Mouse (Mus musculus) left cerebral cortex, adult 2 months (tissue): ENCODE data around the gene Kdelr3. TPM values are rescaled to one million over a fixed set of nuclear protein-coding genes. Genes with fewer than 3 reads are reported as not detected.

Source experiments
- DNase-seq, 2 experiments: peaks; one replicate each; pipeline ENCODE4 v3.0.0; 2021 to 2022; ENCODE audit warnings: low spot score in 2 of 2, mixed read lengths in 1 of 2; ENCODE audit errors: extremely low spot score in 1 of 2
- H3K27ac ChIP-seq: fragments of 200-600 bp; 2 replicates; pipeline ENCODE4 v1.8.1; 2022
- H3K4me3 ChIP-seq: fragments of 200-600 bp; 2 replicates; pipeline ENCODE4 v1.8.1; 2022
- CTCF ChIP-seq: fragments of 200-600 bp; IDR thresholded peaks from 2 replicates; pipeline ENCODE4 v1.8.1; 2022; ENCODE audit warnings: antibody characterized with exemption, mild to moderate bottlenecking, moderate library complexity
- intact Hi-C: fragments of 180-260 bp; cut with DNase I; formaldehyde crosslinking; loops from one replicate; pipeline ENCODE4 v1.15.1; 2025
- total RNA-seq, 2 experiments: library from RNA; stranded (reverse); gene quantifications; 2 replicates each; pipeline ENCODE4 v1.2.3; 2021

Gene Kdelr3
- total RNA-seq, 2 experiments from 2014 or later, result 0.32 to 0.33 TPM

DNA sequence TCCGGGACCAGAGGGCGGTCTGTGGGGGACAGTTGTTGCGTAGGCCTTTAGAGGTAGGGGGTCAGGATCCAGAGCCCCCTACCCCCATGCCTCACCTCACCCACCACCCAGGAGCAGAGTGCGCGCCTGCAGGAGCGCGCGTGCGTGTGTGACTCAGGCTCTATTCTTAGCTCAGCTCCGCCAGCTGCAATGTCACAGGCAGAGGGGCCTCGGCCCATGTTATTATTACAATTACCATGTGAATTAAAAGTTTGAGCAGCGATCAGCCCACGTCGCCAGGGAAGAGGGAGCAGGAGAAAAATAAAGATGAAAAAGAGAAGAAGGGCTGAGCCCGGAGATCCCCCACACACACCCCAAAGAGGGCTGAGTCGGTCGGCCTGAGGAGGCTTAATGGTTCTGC lies 16.1 kb upstream of the Kdelr3 start:
- peak in 1 of 2 experiments; percentile 58 for DNase-seq
- no peak for TF ChIP-seq CTCF
- Histone ChIP-seq H3K27ac (peak overlapping the region; percentile 92), H3K4me3 (no peak overlapping the region)
- intact Hi-C loops, result no loop called here

DNA sequence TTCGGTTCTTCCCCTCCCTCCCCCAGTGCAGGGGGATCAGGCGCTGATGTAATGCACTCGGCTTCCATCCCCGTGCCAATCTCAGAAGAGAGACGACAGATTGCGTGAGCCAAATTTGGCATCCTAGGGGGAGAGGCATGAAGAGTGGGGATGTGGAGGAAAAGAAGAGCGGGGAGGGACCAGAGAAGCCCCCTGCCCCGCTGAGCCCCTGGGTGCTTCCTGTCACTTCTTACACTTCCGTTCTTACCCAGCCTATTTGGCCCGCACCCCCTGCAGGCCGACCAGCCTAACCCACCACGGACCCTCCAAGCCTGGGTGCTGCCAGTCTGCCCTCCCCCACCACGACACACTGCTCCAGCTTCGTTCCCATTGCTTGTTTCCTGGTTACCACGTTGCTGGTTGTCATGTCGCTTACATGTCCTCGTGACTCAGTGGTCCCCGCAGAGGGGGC lies 13.3 kb upstream of the Kdelr3 start:
- intact Hi-C loops, result loop anchor here (2.0 kb wide), 1 partner anchor 32 kb away; no protein-coding TSS in a partner anchor
- DNase-seq, result peak in 1 of 2 experiments; percentile 64
- no peak for TF ChIP-seq CTCF
- Histone ChIP-seq H3K4me3 (peak overlapping the region; percentile 79), H3K27ac (peak overlapping the region; percentile 92)

- Histone ChIP-seq H3K4me3 (peak overlapping the region; percentile 79), H3K27ac (peak overlapping the region; percentile 92)
- no peak for TF ChIP-seq CTCF
- DNase-seq, result no peak
- intact Hi-C loops, result loop anchor here (2.0 kb wide), 1 partner anchor 33 kb away; no protein-coding TSS in a partner anchor
Measured at GRCm38 (mm10) chr15:79503438-79503837, 12.8 kb upstream of the Kdelr3 start.

DNA sequence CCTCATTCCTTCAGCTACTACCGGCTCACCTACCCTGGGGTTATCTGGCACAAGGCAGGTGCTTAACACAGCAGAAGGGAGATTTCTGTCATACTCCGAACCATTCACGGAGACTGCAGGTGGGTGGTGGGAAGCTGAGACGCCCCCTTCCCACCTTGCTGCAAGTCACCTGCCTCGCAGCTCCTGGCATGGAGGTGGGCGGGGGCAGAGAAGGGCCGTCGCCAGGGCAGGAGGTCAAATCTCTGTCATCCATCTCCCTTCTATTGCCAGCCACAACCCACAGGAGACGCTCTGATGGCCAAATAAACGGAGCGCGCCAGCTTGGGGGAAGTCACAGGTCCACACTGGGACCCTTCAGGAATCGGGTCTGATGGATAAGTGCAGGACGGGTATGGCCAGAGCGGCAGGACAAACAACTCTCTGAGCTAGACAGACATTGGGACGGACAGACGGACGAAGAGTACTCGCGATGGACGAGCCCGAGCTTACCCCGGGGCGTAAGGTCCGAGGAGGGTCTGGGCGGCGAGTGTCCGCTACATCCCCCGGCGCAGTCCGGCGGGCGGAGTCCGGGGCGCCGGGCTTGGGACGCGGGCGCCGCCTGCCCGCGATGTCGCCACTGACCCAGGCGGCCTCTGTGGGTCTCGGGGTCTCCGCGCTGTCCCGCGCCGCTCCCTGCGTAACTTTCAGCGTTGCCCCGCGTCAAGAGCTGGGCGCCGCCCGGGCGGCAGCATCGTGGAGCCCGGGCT lies 11.3 kb upstream of the Kdelr3 start, which contains the start of gene Kcnj4:
Gene Kcnj4 (minus strand): TSS at position 535 of the 746 bp plus-strand sequence.
- TF ChIP-seq CTCF, result no peak
- Histone ChIP-seq H3K27ac (peak within 1 kb of the TSS; percentile 92), H3K4me3 (peak within 1 kb of the TSS; percentile 79)
- DNase-seq, result no peak
- intact Hi-C loops, result loop anchor here (2.0 kb wide), 1 partner anchor 62 kb away; no protein-coding TSS in a partner anchor

- peak; percentile 81 to 87 for DNase-seq
- no peak for TF ChIP-seq CTCF
- intact Hi-C loops, result loop anchor here (2.0 kb wide), 1 partner anchor 63 kb away; no protein-coding TSS in a partner anchor
- Histone ChIP-seq H3K27ac (peak overlapping the region; percentile 92), H3K4me3 (peak overlapping the region; percentile 79)
Measured at GRCm38 (mm10) chr15:79505616-79506283, 10.5 kb upstream of the Kdelr3 start.

- intact Hi-C loops, result no loop called here
- no peak for DNase-seq
- H3K27ac ChIP-seq, result peak overlapping the region; percentile 92
- H3K4me3 ChIP-seq, result peak overlapping the region; percentile 79
- no peak for TF ChIP-seq CTCF
Measured at GRCm38 (mm10) chr15:79506460-79506859, 9.8 kb upstream of the Kdelr3 start.

DNA sequence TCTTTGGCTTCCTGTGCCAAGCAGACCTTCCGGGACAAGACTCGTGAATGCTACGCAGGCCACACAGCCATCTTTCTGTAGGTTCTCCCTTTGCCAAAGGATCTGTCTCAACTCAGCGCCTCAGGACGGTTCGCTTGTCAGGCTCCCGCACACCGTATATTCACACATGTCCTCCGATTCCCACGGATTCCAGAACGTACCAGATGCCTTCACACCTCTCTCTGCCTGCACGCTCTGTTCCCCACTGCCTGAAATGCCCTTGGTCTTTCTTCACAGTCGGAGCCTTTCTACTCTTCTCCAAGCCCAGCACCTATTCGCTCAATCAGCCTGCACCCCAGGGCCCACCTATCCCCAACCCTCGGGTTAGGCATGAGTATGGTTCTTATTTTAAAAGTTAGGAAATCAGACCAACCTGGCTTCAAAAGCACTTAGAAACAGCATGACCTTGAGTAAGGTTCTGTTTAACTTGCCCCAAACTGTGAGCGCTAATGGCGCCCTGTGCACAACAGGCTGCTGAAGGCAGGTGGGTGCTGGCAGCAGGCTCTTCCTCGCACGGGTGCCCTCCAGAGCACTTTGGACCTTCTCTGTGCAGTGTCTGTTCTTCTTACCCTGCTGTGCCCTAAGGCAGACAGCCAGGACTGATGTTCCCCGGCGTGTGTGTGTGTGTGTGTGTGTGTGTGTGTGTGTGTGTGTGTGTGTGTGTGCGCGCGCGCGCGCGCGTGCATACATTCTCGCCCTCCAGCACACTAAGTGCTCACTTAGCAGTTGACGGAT lies 9.0 kb upstream of the Kdelr3 start:
- no peak for TF ChIP-seq CTCF
- Histone ChIP-seq H3K4me3 (no peak overlapping the region), H3K27ac (0 out of 2 replicates have a peak overlapping the region, but pooled peaks have one; percentile 24)
- intact Hi-C loops, result no loop called here
- peak in 1 of 2 experiments; percentile 41 for DNase-seq

GRCm38 (mm10) chr15:79509998-79510397 lies 6.2 kb upstream of the Kdelr3 start:
- DNase-seq, result peak in 1 of 2 experiments; percentile 70
- Histone ChIP-seq H3K27ac (peak overlapping the region; percentile 87), H3K4me3 (no peak overlapping the region; the same call in 1 of the 2 replicates)
- no peak for TF ChIP-seq CTCF
- intact Hi-C loops, result no loop called here

- no peak for TF ChIP-seq CTCF
- Histone ChIP-seq H3K27ac (peak overlapping the region; percentile 87), H3K4me3 (no peak overlapping the region; the same call in 1 of the 2 replicates)
- DNase-seq, result no peak
- intact Hi-C loops, result no loop called here
Measured at GRCm38 (mm10) chr15:79510425-79510824, 5.8 kb upstream of the Kdelr3 start.

DNA sequence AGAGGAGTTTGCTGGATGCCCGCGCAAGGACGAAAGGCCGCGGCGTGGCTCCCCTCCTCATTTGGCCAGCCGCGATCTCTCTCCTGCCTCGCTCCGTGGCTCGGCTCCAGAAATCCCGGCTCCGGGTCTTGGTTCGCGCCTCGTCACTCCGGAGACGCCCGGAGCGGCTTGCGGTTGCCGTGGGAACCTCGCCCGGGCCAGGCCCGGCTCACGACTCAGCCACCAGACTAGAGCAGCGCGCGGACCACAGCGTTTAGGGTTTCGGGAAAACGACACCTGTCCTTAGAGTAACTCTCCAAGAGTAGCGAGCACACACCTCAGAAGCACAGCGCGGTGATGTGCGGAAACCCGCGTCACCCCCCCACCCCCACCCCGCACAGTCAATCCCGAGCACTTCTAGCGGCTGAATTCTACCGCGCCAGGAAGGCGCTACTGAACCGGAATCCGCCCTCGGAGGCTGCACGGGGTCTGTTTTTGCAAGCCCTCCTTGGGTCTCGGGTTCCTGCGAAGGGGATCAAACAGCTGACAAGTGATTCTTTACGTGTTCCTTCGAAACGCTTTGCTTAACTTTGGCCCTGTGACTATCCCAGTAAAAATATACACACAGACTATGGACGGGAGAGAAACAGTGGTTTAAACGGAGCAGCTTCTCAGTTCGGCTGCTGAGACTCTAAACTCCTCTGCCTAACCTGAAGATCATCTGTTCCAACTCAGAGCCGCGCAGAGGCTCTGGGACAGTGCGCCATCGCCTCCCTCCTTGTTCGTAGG lies 4.5 kb upstream of the Kdelr3 start:
- Histone ChIP-seq H3K27ac (peak overlapping the region; percentile 73), H3K4me3 (peak overlapping the region; percentile 51)
- DNase-seq, result peak; percentile 89
- intact Hi-C loops, result no loop called here
- no peak; the same call in 1 of the 2 replicates for TF ChIP-seq CTCF

DNA sequence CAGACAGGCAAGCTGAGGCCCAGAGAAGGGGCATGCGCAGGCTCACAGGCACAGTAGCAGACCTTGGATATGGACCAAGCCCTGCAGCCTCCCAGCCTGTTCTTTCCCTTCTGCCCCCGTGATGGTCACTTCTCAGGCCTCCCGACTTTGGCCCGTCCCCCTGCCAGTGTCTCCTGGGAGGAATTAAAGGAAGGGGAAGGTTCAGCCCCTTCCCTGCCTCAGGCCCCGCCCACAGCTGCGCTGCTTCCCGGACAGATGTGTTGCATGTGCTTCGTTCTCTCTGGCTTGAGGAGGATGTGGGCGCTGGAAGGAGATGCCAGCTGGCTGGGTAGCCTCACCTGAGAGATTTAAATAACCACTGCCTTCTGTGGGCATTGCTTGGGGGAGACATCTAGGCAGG lies 2.3 kb upstream of the Kdelr3 start:
- no peak for TF ChIP-seq CTCF
- intact Hi-C loops, result no loop called here
- peak in 1 of 2 experiments; percentile 10 for DNase-seq
- no peak overlapping the region for H3K27ac ChIP-seq
- no peak overlapping the region for H3K4me3 ChIP-seq
